Mouse (Mus musculus): ENCODE data around the gene Plk2. TPM values are rescaled to one million over a fixed set of nuclear protein-coding genes. Genes with fewer than 3 reads are reported as not detected.
A peak's percentile ranks its signal among the peaks of the same experiment; 100 is the strongest.

Plk2 gene
- polyA plus RNA-seq, 1 experiment from 2014 or later, result 265 TPM

- TF ChIP-seq CTCF (IDR thresholded peaks at IDR 0.05; ENCODE audit: low read depth), result no peak
- Histone ChIP-seq H3K4me3 (ENCODE audit: low read depth, low read length) (no peak overlapping the region), H3K4me2 (no peak overlapping the region), H3K27me3 (ENCODE audit: insufficient read depth, low read length) (no peaks in the 10 kb centered on the region), H3K4me1 (ENCODE audit: insufficient read depth) (no peaks in the 10 kb centered on the region), H3K36me3 (ENCODE audit: insufficient read depth) (no peaks in the 10 kb centered on the region), H3K27ac (ENCODE audit: low read depth) (no peak overlapping the region), H3K9ac (no peak overlapping the region), H3K9me3 (ENCODE audit: low read depth, low read length) (no peaks in the 10 kb centered on the region)
- WGBS, result 60% methylated on average over 2 of the region's 2 CpGs
- ATAC-seq (ENCODE audit: insufficient read depth), result no peak
- DNase-seq, result no peak
Observed at GRCm38 (mm10) chr13:110432062-110432566, 37.3 kb downstream of the Plk2 start.

- TF ChIP-seq CTCF (IDR thresholded peaks at IDR 0.05; ENCODE audit: low read depth), result no peak
- Histone ChIP-seq H3K9me3 (ENCODE audit: low read depth, low read length) (no peaks in the 10 kb centered on the region), H3K36me3 (ENCODE audit: insufficient read depth) (no peaks in the 10 kb centered on the region), H3K4me2 (no peak overlapping the region), H3K9ac (no peak overlapping the region), H3K4me3 (ENCODE audit: low read depth, low read length) (no peak overlapping the region), H3K4me1 (ENCODE audit: insufficient read depth) (no peaks in the 10 kb centered on the region), H3K27me3 (ENCODE audit: insufficient read depth, low read length) (no peaks in the 10 kb centered on the region), H3K27ac (ENCODE audit: low read depth) (no peak overlapping the region)
- DNase-seq (no peak), ATAC-seq (ENCODE audit: insufficient read depth) (no peak)
- 80% methylated on average over 4 of the region's 4 CpGs for WGBS
Observed at GRCm38 (mm10) chr13:110432613-110433012, 37.8 kb downstream of the Plk2 start.

DNA sequence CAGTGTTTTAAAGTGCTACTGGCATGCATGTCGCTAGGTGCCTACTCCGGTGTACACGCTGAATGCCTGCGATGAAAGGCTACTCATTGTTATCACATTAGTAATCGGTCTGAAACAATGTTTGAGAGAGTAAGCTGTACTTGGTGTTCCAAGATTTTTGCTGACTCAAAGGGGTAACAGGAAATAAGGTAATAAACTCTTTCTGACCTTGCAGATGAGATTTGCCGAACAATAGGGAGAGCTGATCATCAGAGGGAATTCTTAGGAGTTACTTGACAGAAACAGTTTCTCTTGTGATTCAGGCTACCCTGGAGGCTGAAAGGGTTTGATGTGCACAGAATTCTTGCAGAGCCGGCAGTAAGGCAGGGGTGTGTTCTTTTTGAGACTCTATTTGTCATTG is 41.8 kb downstream of the Plk2 start:
- WGBS, result 49% methylated on average over 7 of the region's 7 CpGs
- no peak overlapping the region for H3K4me2 ChIP-seq
- no peak for TF ChIP-seq CTCF (IDR thresholded peaks at IDR 0.05; ENCODE audit: low read depth)
- no peak overlapping the region for H3K9ac ChIP-seq
- no peaks in the 10 kb centered on the region for H3K4me1 ChIP-seq (ENCODE audit: insufficient read depth)
- no peaks in the 10 kb centered on the region for H3K27me3 ChIP-seq (ENCODE audit: insufficient read depth, low read length)
- no peak for ATAC-seq (ENCODE audit: insufficient read depth)
- peak; percentile 12 for DNase-seq
- no peak overlapping the region for H3K4me3 ChIP-seq (ENCODE audit: low read depth, low read length)
- H3K9me3 ChIP-seq (ENCODE audit: low read depth, low read length), result no peaks in the 10 kb centered on the region
- H3K27ac ChIP-seq (ENCODE audit: low read depth), result no peak overlapping the region
- no peaks in the 10 kb centered on the region for H3K36me3 ChIP-seq (ENCODE audit: insufficient read depth)

- no peak overlapping the region for H3K4me2 ChIP-seq
- no peak for DNase-seq
Observed at GRCm38 (mm10) chr13:110438624-110439023, 43.8 kb downstream of the Plk2 start.

GRCm38 (mm10) chr13:110444335-110444734 is 49.5 kb downstream of the Plk2 start:
- Histone ChIP-seq H3K9ac (no peak overlapping the region), H3K27ac (ENCODE audit: low read depth) (peak overlapping the region; percentile 33; the same call in 1 of the 2 replicates), H3K9me3 (ENCODE audit: low read depth, low read length) (no peaks in the 10 kb centered on the region), H3K27me3 (ENCODE audit: insufficient read depth, low read length) (no peaks in the 10 kb centered on the region), H3K4me2 (no peak overlapping the region), H3K36me3 (ENCODE audit: insufficient read depth) (no peaks in the 10 kb centered on the region), H3K4me3 (ENCODE audit: low read depth, low read length) (no peak overlapping the region), H3K4me1 (ENCODE audit: insufficient read depth) (peaks cover 15% of the 10 kb centered on the region)
- no peak for TF ChIP-seq CTCF (IDR thresholded peaks at IDR 0.05; ENCODE audit: low read depth)
- DNase-seq (peak; percentile 39), ATAC-seq (ENCODE audit: insufficient read depth) (no peak; the same call in 1 of the 2 replicates)
- WGBS, result 48% methylated on average over 4 of the region's 4 CpGs

More at GRCm38 (mm10) chr13:110438624-110439023, 43.8 kb downstream of the Plk2 start:
- no peaks in the 10 kb centered on the region for H3K9me3 ChIP-seq (ENCODE audit: low read depth, low read length)
- ATAC-seq (ENCODE audit: insufficient read depth), result no peak
- no peak overlapping the region for H3K9ac ChIP-seq
- TF ChIP-seq CTCF (IDR thresholded peaks at IDR 0.05; ENCODE audit: low read depth), result no peak
- H3K4me1 ChIP-seq (ENCODE audit: insufficient read depth), result no peaks in the 10 kb centered on the region
- H3K27me3 ChIP-seq (ENCODE audit: insufficient read depth, low read length), result no peaks in the 10 kb centered on the region
- WGBS, result 77% methylated on average over 9 of the region's 9 CpGs
- no peak overlapping the region for H3K27ac ChIP-seq (ENCODE audit: low read depth)
- H3K4me3 ChIP-seq (ENCODE audit: low read depth, low read length), result no peak overlapping the region
- H3K36me3 ChIP-seq (ENCODE audit: insufficient read depth), result no peaks in the 10 kb centered on the region

GRCm38 (mm10) chr13:110444894-110445293 is 50.0 kb downstream of the Plk2 start:
- WGBS, result 25% methylated on average over 3 of the region's 3 CpGs
- H3K4me2 ChIP-seq, result no peak overlapping the region
- peak; percentile 75 for DNase-seq
- H3K9me3 ChIP-seq (ENCODE audit: low read depth, low read length), result no peaks in the 10 kb centered on the region
- peaks cover 15% of the 10 kb centered on the region for H3K4me1 ChIP-seq (ENCODE audit: insufficient read depth)
- no peak overlapping the region for H3K4me3 ChIP-seq (ENCODE audit: low read depth, low read length)
- H3K9ac ChIP-seq, result no peak overlapping the region
- ATAC-seq (ENCODE audit: insufficient read depth), result peak; percentile 68; the same call in 1 of the 2 replicates
- H3K36me3 ChIP-seq (ENCODE audit: insufficient read depth), result no peaks in the 10 kb centered on the region
- no peaks in the 10 kb centered on the region for H3K27me3 ChIP-seq (ENCODE audit: insufficient read depth, low read length)
- H3K27ac ChIP-seq (ENCODE audit: low read depth), result peak overlapping the region; percentile 55
- no peak for TF ChIP-seq CTCF (IDR thresholded peaks at IDR 0.05; ENCODE audit: low read depth)

- Histone ChIP-seq H3K9me3 (ENCODE audit: low read depth, low read length) (no peaks in the 10 kb centered on the region), H3K9ac (no peak overlapping the region), H3K4me3 (ENCODE audit: low read depth, low read length) (no peak overlapping the region), H3K4me2 (no peak overlapping the region), H3K27me3 (ENCODE audit: insufficient read depth, low read length) (no peaks in the 10 kb centered on the region), H3K27ac (ENCODE audit: low read depth) (no peak overlapping the region), H3K4me1 (ENCODE audit: insufficient read depth) (peaks cover 15% of the 10 kb centered on the region), H3K36me3 (ENCODE audit: insufficient read depth) (no peaks in the 10 kb centered on the region)
- TF ChIP-seq CTCF (IDR thresholded peaks at IDR 0.05; ENCODE audit: low read depth), result no peak
- no peak for ATAC-seq (ENCODE audit: insufficient read depth)
- 77% methylated on average over 6 of the region's 6 CpGs for WGBS
- DNase-seq, result no peak
Observed at GRCm38 (mm10) chr13:110446434-110446833, 51.6 kb downstream of the Plk2 start.
